Mouse (Mus musculus) heart, adult 2 months (tissue): ENCODE data around the gene Wdr81. TPM values are rescaled to one million over a fixed set of nuclear protein-coding genes. Genes with fewer than 3 reads are reported as not detected.
A peak's percentile ranks its signal among the peaks of the same experiment; 100 is the strongest.

ENCODE experiments used
- DNase-seq, 2 experiments: peaks; one replicate each; pipeline ENCODE4 v3.0.0; 2021
- H3K27ac ChIP-seq: fragments of 200-600 bp; 2 replicates; pipeline ENCODE4 v1.8.1; 2022
- H3K27me3 ChIP-seq: fragments of 200-500 bp; 2 replicates; pipeline ENCODE4 v1.6.1; 2012; ENCODE audit warnings: mild to moderate bottlenecking, low read length, inconsistent platforms, mixed read lengths; ENCODE audit not compliant: control insufficient read depth, insufficient read depth
- H3K36me3 ChIP-seq: fragments of 200-500 bp; 2 replicates; pipeline ENCODE4 v1.6.1; 2012; ENCODE audit warnings: low read length, inconsistent platforms; ENCODE audit not compliant: control insufficient read depth, insufficient read depth
- H3K4me1 ChIP-seq: fragments of 200-500 bp; 2 replicates; pipeline ENCODE4 v1.6.1; 2011; ENCODE audit warnings: low read length; ENCODE audit not compliant: control insufficient read depth, insufficient read depth
- H3K4me3 ChIP-seq: fragments of 200-600 bp; 2 replicates; pipeline ENCODE4 v1.8.1; 2022
- H3K79me2 ChIP-seq: fragments of 200-500 bp; replicated peaks from 2 replicates; pipeline ENCODE4 v1.6.1; 2012; ENCODE audit warnings: mild to moderate bottlenecking, inconsistent platforms, low read length, moderate library complexity, mixed read lengths; ENCODE audit not compliant: control insufficient read depth, insufficient read depth
- H3K9ac ChIP-seq: fragments of 200-500 bp; 2 replicates; pipeline ENCODE4 v1.6.1; 2012; ENCODE audit warnings: low read depth, mild to moderate bottlenecking, control low read depth, inconsistent platforms, low read length, mixed read lengths
- CTCF ChIP-seq: fragments of 200-600 bp; IDR thresholded peaks from 2 replicates; pipeline ENCODE4 v1.8.1; 2022; ENCODE audit warnings: antibody characterized with exemption, mild to moderate bottlenecking, moderate library complexity
- EP300 ChIP-seq: fragments of 200-500 bp; IDR thresholded peaks from 2 replicates; pipeline ENCODE4 v1.6.1; 2011; ENCODE audit warnings: low read depth, low read length, control low read depth; ENCODE audit not compliant: insufficient read depth
- POLR2A ChIP-seq: fragments of 200-500 bp; IDR thresholded peaks from 2 replicates; pipeline ENCODE4 v1.6.1; 2011; ENCODE audit warnings: mild to moderate bottlenecking, low read depth, low read length, control low read depth; ENCODE audit not compliant: insufficient read depth
- WGBS: fragments of 180-500 bp; shearing (Covaris S2); methylation state at CpG from one replicate; pipeline ENCODE4 v1.1.7; 2018; 5-methylcytosine and 5-hydroxymethylcytosine counted together
- intact Hi-C: fragments of 180-260 bp; cut with DNase I; formaldehyde crosslinking; loops from one replicate; pipeline ENCODE4 v1.15.1; 2025
- polyA plus RNA-seq: library from polyadenylated mRNA; depleted of rRNA; stranded (reverse); fragments of >200 nt; gene quantifications from 2 replicates; pipeline ENCODE4 v1.2.3, GENCODE M21; 2012
- total RNA-seq, 2 experiments: library from RNA; stranded (reverse); gene quantifications; 2 replicates each; pipeline ENCODE4 v1.2.3; 2021

Gene Wdr81
- total and polyA plus RNA-seq, 3 experiments: 7.0 to 9.6 (median 8.3) TPM

GRCm38 (mm10) chr11:75415994-75416393 lies 38.5 kb downstream of the Wdr81 start:
- no peaks in the 10 kb centered on the region for H3K27me3 ChIP-seq
- no peak overlapping the region for H3K9ac ChIP-seq
- intact Hi-C loops: no loop called here
- 76% methylated on average over 13 of the region's 13 CpGs for WGBS
- H3K4me3 ChIP-seq: no peak overlapping the region
- no peaks in the 10 kb centered on the region for H3K36me3 ChIP-seq
- no peaks in the 10 kb centered on the region for H3K4me1 ChIP-seq
- TF ChIP-seq POLR2A (no peak), EP300 (no peak), CTCF (no peak)
- no peaks in the 10 kb centered on the region for H3K79me2 ChIP-seq
- no peak for DNase-seq
- H3K27ac ChIP-seq: no peak overlapping the region

DNA sequence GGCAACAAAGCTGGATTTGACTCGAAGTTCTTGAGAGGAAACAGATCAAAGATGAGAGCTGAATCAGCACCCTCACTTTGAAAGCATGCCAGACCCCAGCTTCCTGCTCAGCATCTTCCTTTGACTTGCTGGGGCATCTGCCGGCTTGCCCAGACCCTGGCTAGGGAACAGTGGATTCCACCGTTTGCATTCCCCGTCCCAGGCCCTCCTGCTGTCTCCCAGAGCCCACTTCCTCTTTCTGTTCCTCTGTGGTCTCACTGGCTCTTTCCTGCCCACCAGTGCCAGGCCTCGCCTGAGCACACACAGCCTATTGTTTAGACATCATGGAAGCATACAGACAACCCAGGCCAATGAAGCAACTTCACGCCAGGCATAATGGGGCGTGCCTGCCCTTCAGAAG lies 39.4 kb downstream of the Wdr81 start:
- intact Hi-C loops: no loop called here
- peak in 1 of 2 experiments; percentile 45 for DNase-seq
- whole genome bisulfite sequencing: 37% methylated on average over 7 of the region's 7 CpGs

DNA sequence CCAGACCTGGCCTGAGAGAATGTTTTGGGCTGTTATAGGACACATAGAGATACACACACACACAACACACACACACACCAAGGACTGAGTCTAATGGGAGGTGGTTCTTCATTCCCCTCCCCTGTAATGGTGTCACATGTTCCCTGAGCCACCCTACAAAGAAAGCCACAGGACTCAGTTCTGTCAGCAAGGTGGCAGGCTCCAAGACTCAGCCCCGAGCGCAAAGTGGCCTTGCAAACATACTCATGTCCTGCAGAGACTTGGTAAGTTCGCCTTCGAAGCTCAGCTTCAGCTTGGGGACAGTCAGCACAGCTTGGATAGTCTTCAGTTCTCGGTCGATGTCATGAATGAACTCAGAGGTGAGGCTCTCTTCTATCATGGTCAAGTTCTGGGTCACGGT lies 43.9 kb downstream of the Wdr81 start:
- H3K4me3 ChIP-seq: no peak overlapping the region
- H3K27ac ChIP-seq: no peak overlapping the region
- no peak overlapping the region for H3K9ac ChIP-seq
- H3K27me3 ChIP-seq: no peaks in the 10 kb centered on the region
- TF ChIP-seq POLR2A (no peak), EP300 (no peak), CTCF (no peak)
- no peaks in the 10 kb centered on the region for H3K4me1 ChIP-seq
- no peaks in the 10 kb centered on the region for H3K36me3 ChIP-seq
- DNase-seq: no peak
- no peaks in the 10 kb centered on the region for H3K79me2 ChIP-seq
- WGBS: 84% methylated on average over 7 of the region's 7 CpGs
- intact Hi-C loops: no loop called here

More for the DNA sequence above, 39.4 kb downstream of the Wdr81 start:
- Histone ChIP-seq H3K36me3 (no peaks in the 10 kb centered on the region), H3K9ac (no peak overlapping the region), H3K79me2 (no peaks in the 10 kb centered on the region), H3K27ac (no peak overlapping the region), H3K4me1 (no peaks in the 10 kb centered on the region), H3K27me3 (no peaks in the 10 kb centered on the region), H3K4me3 (no peak overlapping the region)
- TF ChIP-seq CTCF (no peak), EP300 (no peak), POLR2A (no peak)

DNA sequence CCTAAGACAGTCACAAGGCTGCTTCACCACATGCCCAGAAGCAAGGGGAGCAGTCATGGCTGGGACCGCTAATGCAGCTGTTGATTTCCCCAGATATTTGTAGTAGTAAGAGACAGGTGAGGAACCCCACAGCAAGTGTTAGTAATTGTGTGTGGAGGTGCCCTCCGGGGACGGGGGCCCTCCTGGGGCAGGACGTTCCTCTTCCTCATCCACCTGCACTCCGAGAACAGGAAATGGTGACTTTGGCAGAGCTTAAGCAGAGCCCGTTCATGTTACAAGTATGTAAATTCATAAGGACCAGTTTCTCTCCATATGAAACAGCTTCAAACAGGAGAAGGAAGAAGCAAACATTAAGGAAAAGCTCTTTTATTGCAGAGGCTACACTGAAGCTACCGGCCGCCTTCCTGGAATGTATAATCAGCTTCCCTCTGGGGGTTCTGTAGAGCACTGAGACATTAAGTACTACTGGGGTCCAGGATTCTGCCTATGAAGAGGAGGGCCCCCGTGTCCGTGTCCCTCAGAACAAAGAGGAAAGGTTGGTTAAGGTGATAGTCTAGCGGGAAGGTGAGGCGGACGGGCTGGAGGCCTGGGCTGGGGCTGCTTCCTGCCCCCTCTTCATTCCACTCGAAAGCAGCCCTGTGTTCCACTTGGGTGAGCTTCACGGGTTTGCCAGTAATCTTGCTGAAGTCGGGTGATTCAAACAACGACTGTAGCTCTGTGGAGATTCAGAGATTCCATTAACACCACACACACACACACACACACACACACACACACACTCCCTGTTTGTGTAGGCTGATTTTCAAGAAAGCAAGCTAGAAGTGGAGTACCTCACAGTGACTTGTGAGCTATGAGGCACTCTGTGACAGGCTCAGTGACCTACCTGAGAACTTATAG lies 44.6 kb downstream of the Wdr81 start:
- no peak overlapping the region for H3K27ac ChIP-seq
- H3K4me1 ChIP-seq: no peaks in the 10 kb centered on the region
- H3K27me3 ChIP-seq: no peaks in the 10 kb centered on the region
- intact Hi-C loops: loop anchor here (10.0 kb wide), 1 partner anchor 215 kb away; the partner anchor contains the start of genes Dph1 and Rtn4rl1
- no peak overlapping the region for H3K4me3 ChIP-seq
- no peak for DNase-seq
- 64% methylated on average over 17 of the region's 17 CpGs for WGBS
- TF ChIP-seq POLR2A (no peak), CTCF (no peak)
- no peak overlapping the region for H3K9ac ChIP-seq
- H3K36me3 ChIP-seq: no peaks in the 10 kb centered on the region
- no peaks in the 10 kb centered on the region for H3K79me2 ChIP-seq

DNA sequence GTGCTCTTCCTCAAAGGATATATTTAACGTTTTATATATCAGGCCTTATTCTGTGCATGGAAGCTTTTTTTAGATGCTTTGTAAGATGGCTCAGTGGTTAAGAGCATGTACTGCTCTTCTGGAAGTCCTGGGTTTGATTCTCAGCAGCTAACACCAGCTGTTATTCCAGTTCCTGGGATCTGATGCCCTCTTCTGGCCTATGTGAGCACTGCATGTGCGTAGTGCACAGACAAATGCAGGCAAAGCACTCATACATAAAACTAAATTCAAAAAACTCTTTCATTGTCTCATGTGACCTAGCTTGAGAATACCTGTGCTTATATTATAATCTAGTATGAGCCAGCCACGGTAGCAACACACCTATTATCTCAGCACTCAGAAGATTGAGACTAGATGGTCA lies 47.7 kb downstream of the Wdr81 start:
- intact Hi-C loops: loop anchor here (10.0 kb wide), 1 partner anchor 212 kb away; the partner anchor contains the start of genes Dph1 and Rtn4rl1
- 57% methylated on average over 3 of the region's 3 CpGs for WGBS
- Histone ChIP-seq H3K36me3 (no peaks in the 10 kb centered on the region), H3K27ac (no peak overlapping the region), H3K9ac (no peak overlapping the region), H3K4me3 (no peak overlapping the region), H3K4me1 (peaks cover 5% of the 10 kb centered on the region), H3K27me3 (no peaks in the 10 kb centered on the region), H3K79me2 (no peaks in the 10 kb centered on the region)
- no peak for TF ChIP-seq POLR2A
- TF ChIP-seq EP300: 0 out of 2 replicates have a peak, but pooled peaks have one; percentile 14
- peak; percentile 83 for TF ChIP-seq CTCF
- peak; percentile 34 to 56 for DNase-seq

DNA sequence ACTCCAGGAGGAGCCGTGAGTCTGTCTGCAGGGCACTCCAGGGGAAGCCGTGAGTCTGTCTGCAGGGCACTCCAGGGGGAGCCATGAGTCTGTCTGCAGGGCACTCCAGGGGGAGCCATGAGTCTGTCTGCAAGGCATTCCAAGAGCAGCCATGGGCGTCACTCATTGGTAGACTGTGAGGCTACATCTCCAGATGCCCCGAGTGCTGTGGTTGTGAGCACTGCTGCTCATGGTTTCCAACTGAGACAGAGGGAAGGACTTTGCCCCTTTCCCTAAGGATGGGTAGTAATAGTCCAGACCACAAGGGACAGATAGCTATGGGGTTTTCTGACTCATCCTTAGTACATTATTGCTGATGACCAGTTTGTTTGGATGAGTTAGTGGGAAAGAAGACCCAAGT lies 48.4 kb downstream of the Wdr81 start:
- Histone ChIP-seq H3K4me3 (no peak overlapping the region), H3K36me3 (no peaks in the 10 kb centered on the region), H3K27me3 (no peaks in the 10 kb centered on the region), H3K79me2 (no peaks in the 10 kb centered on the region), H3K27ac (no peak overlapping the region), H3K9ac (no peak overlapping the region), H3K4me1 (peaks cover 5% of the 10 kb centered on the region)
- WGBS: 69% methylated on average over 4 of the region's 4 CpGs
- TF ChIP-seq POLR2A: no peak
- TF ChIP-seq CTCF: no peak
- no peak for TF ChIP-seq EP300
- no peak for DNase-seq
- intact Hi-C loops: loop anchor here (10.0 kb wide), 1 partner anchor 211 kb away; the partner anchor contains the start of genes Dph1 and Rtn4rl1
